Mouse (Mus musculus): Measurements from ENCODE around the gene Cobll1. TPM values are rescaled to one million over a fixed set of nuclear protein-coding genes. Genes with fewer than 3 reads are reported as not detected.

Cobll1 gene
- polyA plus RNA-seq, 1 experiment, result 8.5 TPM

GRCm38 (mm10) chr2:65145421-65146117, 93.6 kb downstream of the Cobll1 start:
- H3K4me1 ChIP-seq (ENCODE audit: control insufficient read depth, insufficient read depth, low read length), result no peaks in the 10 kb centered on the region
- no peak overlapping the region for H3K4me3 ChIP-seq (ENCODE audit: insufficient read depth, low read length)
- H3K27ac ChIP-seq (ENCODE audit: insufficient read depth, low read length), result no peak overlapping the region
- TF ChIP-seq CTCF (IDR thresholded peaks at IDR 0.05; ENCODE audit: extremely low read depth, insufficient read depth, low read length) (peak; percentile 50; the same call in 1 of the 2 replicates), POLR2A (IDR thresholded peaks at IDR 0.05; ENCODE audit: extremely low read depth, insufficient read depth, low read length) (no peak)

GRCm38 (mm10) chr2:65141093-65141661, 98.0 kb downstream of the Cobll1 start:
- Histone ChIP-seq H3K27ac (ENCODE audit: insufficient read depth, low read length) (no peak overlapping the region), H3K4me1 (ENCODE audit: control insufficient read depth, insufficient read depth, low read length) (no peaks in the 10 kb centered on the region), H3K4me3 (ENCODE audit: insufficient read depth, low read length) (no peak overlapping the region)
- no peak for TF ChIP-seq CTCF (IDR thresholded peaks at IDR 0.05; ENCODE audit: extremely low read depth, insufficient read depth, low read length)
- no peak for TF ChIP-seq POLR2A (IDR thresholded peaks at IDR 0.05; ENCODE audit: extremely low read depth, insufficient read depth, low read length)

GRCm38 (mm10) chr2:65140330-65140922, 98.8 kb downstream of the Cobll1 start:
- Histone ChIP-seq H3K4me3 (ENCODE audit: insufficient read depth, low read length) (no peak overlapping the region), H3K4me1 (ENCODE audit: control insufficient read depth, insufficient read depth, low read length) (no peaks in the 10 kb centered on the region), H3K27ac (ENCODE audit: insufficient read depth, low read length) (no peak overlapping the region)
- TF ChIP-seq POLR2A (IDR thresholded peaks at IDR 0.05; ENCODE audit: extremely low read depth, insufficient read depth, low read length) (no peak), CTCF (IDR thresholded peaks at IDR 0.05; ENCODE audit: extremely low read depth, insufficient read depth, low read length) (no peak)

- no peak overlapping the region for H3K27ac ChIP-seq (ENCODE audit: insufficient read depth, low read length)
- TF ChIP-seq POLR2A (IDR thresholded peaks at IDR 0.05; ENCODE audit: extremely low read depth, insufficient read depth, low read length) (no peak), CTCF (IDR thresholded peaks at IDR 0.05; ENCODE audit: extremely low read depth, insufficient read depth, low read length) (no peak)
- no peaks in the 10 kb centered on the region for H3K4me1 ChIP-seq (ENCODE audit: control insufficient read depth, insufficient read depth, low read length)
- no peak overlapping the region for H3K4me3 ChIP-seq (ENCODE audit: insufficient read depth, low read length)
Observed at GRCm38 (mm10) chr2:65139606-65140329, 99.4 kb downstream of the Cobll1 start.

DNA sequence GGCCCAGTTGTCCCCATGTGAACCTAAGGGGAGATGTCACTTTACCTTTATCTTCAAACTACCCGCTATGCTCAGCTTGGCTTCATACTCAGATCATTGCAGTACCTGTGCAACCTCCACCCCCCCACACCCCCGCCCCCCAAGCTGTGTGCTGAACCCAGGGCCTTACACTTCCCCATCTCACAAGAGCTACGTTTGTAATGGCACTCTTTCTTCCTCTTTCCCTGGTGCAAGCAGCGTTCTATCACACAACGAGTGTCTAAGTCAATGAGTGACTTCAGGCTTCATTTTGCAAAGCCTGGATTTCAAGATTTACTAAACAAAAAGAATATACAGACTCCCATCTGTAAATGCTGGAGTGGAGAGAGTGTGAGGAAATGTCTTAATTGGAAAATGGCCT, 100.2 kb downstream of the Cobll1 start:
- Histone ChIP-seq H3K27ac (ENCODE audit: insufficient read depth, low read length) (no peak overlapping the region), H3K4me3 (ENCODE audit: insufficient read depth, low read length) (no peak overlapping the region), H3K4me1 (ENCODE audit: control insufficient read depth, insufficient read depth, low read length) (no peaks in the 10 kb centered on the region)
- TF ChIP-seq CTCF (IDR thresholded peaks at IDR 0.05; ENCODE audit: extremely low read depth, insufficient read depth, low read length), result no peak
- no peak for TF ChIP-seq POLR2A (IDR thresholded peaks at IDR 0.05; ENCODE audit: extremely low read depth, insufficient read depth, low read length)

DNA sequence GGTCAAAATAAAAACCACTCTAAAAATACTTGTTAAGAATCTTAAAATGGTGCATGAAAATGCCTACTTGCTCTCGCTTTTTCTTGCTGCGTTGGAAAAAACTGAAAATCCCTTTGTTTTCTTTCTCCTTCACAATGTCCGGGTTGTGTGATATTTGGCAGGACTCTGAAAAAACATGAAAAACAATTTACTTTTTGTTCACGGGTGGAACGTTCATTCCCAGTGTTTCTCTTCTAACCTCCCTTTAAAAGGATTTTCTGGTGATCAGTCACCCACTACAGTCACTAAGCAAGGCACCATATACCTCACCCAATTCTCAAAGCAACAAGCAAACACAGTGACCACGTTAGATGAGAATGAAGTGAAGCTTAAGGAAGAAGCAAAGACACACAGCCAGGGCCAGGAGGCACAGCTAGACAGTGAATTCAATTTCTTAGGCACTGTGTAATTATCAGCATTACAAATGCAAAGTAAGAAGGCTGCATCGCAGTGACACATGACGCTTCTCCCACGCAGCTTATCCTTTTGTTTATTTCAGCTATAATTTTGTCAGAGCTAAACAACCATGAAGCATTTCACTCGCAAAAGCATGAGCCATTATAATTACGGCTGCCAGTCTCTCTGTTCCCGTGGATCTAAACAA, 112.9 kb downstream of the Cobll1 start:
- peak overlapping the region; percentile 95 for H3K27ac ChIP-seq (ENCODE audit: insufficient read depth, low read length)

GRCm38 (mm10) chr2:65123702-65124101, 115.5 kb downstream of the Cobll1 start:
- no peak overlapping the region for H3K4me3 ChIP-seq (ENCODE audit: insufficient read depth, low read length)
- TF ChIP-seq CTCF (IDR thresholded peaks at IDR 0.05; ENCODE audit: extremely low read depth, insufficient read depth, low read length), result no peak
- no peak for TF ChIP-seq POLR2A (IDR thresholded peaks at IDR 0.05; ENCODE audit: extremely low read depth, insufficient read depth, low read length)
- H3K4me1 ChIP-seq (ENCODE audit: control insufficient read depth, insufficient read depth, low read length), result no peaks in the 10 kb centered on the region; the same call in 1 of the 2 replicates
- no peak overlapping the region for H3K27ac ChIP-seq (ENCODE audit: insufficient read depth, low read length)

More for the DNA sequence above, 112.9 kb downstream of the Cobll1 start:
- Histone ChIP-seq H3K4me1 (ENCODE audit: control insufficient read depth, insufficient read depth, low read length) (no peaks in the 10 kb centered on the region; the same call in 1 of the 2 replicates), H3K4me3 (ENCODE audit: insufficient read depth, low read length) (no peak overlapping the region; the same call in 1 of the 2 replicates)
- TF ChIP-seq POLR2A (IDR thresholded peaks at IDR 0.05; ENCODE audit: extremely low read depth, insufficient read depth, low read length) (no peak), CTCF (IDR thresholded peaks at IDR 0.05; ENCODE audit: extremely low read depth, insufficient read depth, low read length) (no peak)

- no peaks in the 10 kb centered on the region; the same call in 1 of the 2 replicates for H3K4me1 ChIP-seq (ENCODE audit: control insufficient read depth, insufficient read depth, low read length)
- H3K27ac ChIP-seq (ENCODE audit: insufficient read depth, low read length), result no peak overlapping the region
- no peak for TF ChIP-seq POLR2A (IDR thresholded peaks at IDR 0.05; ENCODE audit: extremely low read depth, insufficient read depth, low read length)
- TF ChIP-seq CTCF (IDR thresholded peaks at IDR 0.05; ENCODE audit: extremely low read depth, insufficient read depth, low read length), result no peak
- H3K4me3 ChIP-seq (ENCODE audit: insufficient read depth, low read length), result no peak overlapping the region
Observed at GRCm38 (mm10) chr2:65121435-65121834, 117.8 kb downstream of the Cobll1 start.

DNA sequence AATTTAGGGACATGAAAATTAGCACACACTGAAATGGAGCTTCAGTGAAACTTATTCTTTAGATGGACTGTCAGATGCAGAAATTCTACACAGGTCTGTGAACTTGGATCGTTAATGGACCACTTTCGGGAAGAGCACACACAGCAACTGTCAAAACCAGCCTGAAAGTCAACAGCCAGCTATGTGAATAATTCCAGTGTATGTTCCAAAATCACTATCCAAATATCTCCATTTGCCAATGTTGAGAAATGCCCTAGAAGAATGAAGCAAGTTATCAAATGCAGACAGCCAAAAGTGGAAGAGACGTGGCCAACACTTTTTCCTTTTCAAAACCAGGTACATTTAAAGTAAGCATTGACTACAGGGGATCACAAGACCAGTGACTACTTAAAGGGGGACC, 118.2 kb downstream of the Cobll1 start:
- H3K4me3 ChIP-seq (ENCODE audit: insufficient read depth, low read length), result no peak overlapping the region
- TF ChIP-seq POLR2A (IDR thresholded peaks at IDR 0.05; ENCODE audit: extremely low read depth, insufficient read depth, low read length), result no peak
- TF ChIP-seq CTCF (IDR thresholded peaks at IDR 0.05; ENCODE audit: extremely low read depth, insufficient read depth, low read length), result no peak
- no peak overlapping the region for H3K27ac ChIP-seq (ENCODE audit: insufficient read depth, low read length)
- H3K4me1 ChIP-seq (ENCODE audit: control insufficient read depth, insufficient read depth, low read length), result no peaks in the 10 kb centered on the region; the same call in 1 of the 2 replicates
